Mouse (Mus musculus): ENCODE data around the gene Prom2. TPM values are rescaled to one million over a fixed set of nuclear protein-coding genes. Genes with fewer than 3 reads are reported as not detected.

The Prom2 gene
- total RNA-seq, 2 experiments from 2014 or later, result not detected

DNA sequence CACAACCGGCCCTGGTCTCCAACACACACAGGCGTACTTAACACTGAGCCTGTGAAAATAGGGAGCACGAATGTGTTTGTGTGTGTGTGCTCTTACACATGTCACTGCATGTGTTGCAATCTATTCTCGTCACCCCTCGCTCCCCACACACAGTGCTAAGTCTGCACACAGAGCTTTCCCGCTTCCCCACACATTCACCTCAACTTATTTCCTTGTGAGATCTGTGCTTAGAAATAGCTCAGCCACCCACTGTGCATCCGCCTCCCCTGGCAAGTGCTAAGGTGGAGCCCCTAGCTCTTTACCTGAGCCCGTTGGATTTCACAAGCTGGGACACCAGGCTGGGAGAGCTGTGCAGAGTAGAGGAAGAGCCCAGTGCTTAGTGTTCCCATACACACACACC lies 42.5 kb downstream of the Prom2 start:
- no peak for ATAC-seq (ENCODE audit: poor library complexity, severe bottlenecking)

DNA sequence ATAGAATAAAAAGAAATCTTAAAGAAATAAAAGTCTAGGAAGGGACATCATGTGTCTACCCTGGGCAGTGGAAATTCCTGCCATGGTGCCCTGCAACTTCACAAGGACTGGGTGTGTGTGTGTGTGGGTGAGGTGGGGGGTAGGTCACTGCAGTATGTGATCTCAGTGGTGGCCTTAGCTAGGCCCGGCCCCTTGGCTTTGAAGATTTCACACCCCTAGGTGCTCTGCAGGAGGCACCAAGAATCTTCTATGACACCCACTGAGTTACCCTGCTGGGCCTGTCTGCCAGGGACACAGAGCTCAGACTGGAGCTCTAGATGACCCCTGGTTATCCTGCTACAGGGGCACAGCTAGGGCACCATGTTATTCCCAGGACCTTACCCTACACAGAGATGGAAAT lies 44.9 kb downstream of the Prom2 start:
- ATAC-seq (ENCODE audit: poor library complexity, severe bottlenecking), result peak; percentile 39; the same call in 1 of the 2 replicates

DNA sequence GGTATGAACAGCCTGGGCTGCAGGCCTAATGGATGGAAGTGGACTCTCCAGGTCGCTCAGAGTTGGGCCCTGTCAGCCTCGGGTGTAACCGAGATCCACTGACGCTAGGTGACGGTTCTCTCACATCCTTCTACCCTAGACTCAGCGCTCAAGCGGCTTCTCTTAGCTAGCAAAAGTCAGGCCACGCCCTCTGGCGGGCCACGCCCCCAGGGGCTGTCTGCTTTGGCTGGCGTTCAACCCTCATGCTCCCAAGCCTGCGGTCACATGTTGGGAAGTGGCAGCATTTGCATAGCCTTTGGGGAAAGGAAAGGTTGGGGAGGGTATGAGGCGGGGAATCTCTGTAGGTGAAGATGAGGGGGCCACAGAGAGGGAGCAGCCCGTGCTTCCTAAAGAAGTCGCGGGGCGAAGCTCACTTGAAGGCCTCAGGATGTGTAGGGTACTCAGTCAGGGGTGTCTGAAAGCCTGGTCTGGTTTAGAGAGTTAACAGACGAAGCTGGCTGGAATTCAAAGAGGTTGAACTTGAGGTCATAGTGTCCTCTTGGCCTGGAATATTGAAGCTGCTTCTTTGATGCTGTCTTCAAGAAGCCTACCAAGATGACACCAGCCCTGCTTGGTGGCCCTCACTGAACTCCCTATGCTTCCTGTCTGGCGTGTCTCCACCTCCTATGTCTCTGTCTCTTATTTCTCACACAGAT lies 56.6 kb downstream of the Prom2 start:
- ATAC-seq (ENCODE audit: poor library complexity, severe bottlenecking), result peak; percentile 60

DNA sequence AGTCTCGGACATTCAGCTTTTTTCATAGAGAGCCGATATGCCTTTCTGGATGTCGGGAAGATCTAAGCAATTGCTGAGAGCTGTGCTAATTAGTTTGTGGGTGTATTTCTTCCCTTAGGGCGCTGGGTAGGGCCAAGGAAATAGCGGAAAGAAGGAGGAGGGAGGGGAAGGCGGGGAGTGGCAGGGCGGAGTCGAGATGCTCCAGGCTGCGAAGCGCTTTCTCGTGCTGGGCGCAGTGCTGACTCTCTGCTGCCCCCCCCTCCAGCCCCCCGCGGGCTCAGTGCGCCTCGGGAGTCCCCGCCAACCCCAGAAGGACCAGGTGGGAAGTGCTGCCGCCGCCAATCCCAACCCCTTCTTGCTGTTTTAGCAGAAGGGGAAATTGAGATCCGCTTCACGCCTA lies 58.3 kb downstream of the Prom2 start:
- ATAC-seq (ENCODE audit: poor library complexity, severe bottlenecking), result peak; percentile 44; the same call in 1 of the 2 replicates

DNA sequence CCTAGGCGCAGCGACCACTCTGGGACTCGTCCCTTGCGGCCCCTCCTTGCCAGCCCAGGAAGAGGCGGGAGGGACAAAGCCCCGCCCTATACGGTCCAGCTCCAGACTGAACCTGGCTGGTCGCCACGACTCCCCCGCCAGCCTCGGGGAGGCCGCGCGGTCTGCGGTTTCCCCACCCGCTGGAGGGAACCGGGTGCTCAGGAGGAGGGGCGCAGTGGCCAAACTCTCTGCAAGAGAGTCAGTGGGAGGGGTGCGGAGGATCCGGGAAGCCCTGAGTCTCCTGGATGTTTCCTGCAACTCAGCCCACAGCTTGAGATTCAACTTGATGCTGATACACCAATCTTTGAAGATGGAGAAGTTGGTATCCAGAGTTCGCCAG lies 58.7 kb downstream of the Prom2 start:
- peak; percentile 53 for ATAC-seq (ENCODE audit: poor library complexity, severe bottlenecking)

DNA sequence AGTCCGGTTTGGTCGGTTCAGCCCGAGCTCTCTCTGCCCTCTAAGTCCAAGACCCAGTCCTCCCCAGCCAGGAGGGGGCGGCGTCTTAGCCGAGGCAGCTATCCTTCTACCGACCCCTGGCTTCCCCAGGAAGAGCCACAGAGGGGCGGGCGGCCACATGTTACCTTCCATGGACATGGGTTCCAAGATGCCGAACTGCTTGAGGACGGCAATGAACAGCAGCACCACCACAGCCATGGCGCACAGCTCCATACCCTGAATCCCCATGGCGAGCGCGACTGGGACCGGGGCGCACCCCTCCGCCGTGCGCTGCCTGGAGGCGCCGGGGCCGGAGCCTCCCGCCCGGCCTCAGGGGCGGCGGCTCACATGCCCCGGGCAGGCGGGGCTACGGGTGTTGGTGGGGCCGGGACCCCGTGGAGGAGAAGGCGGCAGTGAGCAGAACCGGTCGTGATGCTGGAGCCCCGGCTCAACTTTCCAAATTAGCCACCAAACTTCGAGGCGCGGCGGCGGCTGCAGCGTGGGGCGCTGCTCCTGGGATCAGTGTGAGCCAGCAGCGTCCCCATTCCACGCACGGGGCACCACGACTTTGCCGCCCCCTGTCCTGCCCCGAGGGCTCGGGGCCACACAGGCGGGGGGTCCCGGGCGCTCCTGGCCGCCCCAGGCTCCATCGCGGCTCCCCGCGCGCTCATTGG lies 59.3 kb downstream of the Prom2 start:
- no peak for ATAC-seq (ENCODE audit: poor library complexity, severe bottlenecking)

DNA sequence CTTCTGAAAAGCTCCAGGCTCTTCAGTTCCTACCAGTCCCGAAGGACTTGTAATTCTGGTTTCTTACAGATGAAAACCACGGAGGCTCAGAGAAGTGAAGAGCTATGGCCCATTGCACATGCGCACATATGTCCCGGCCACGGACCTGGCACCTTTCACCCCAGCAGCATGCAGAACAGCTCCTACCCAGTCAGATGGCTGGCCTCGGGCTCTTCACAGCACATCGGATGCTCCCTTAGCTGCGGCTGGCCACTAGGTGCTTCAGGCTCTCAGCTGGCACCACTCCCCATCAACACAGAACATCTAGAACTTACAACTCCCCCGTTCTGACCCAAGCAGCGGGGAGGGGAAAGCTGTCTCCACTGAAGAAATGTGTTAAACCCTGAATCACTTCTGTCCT lies 61.5 kb downstream of the Prom2 start:
- ATAC-seq (ENCODE audit: poor library complexity, severe bottlenecking), result no peak

DNA sequence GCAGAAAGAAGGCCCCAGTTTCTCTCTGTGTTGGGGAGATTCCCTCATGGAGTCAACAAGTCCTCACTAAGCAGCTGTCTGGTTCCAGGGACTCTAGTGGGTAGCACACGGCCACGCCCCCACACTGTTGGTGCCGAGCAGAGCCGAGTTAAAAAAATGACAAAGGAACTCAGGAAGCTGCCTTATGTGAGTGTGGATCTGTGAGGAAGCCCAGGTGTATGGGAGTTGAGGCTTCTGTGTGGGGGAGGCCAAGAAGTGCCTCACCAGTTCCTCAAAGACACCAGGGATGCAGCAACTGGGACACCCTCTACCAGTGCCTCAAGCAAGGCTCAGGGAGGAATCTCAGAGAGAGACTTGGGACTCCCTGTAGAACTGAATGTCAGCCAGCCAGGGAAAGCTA lies 62.1 kb downstream of the Prom2 start:
- no peak for ATAC-seq (ENCODE audit: poor library complexity, severe bottlenecking)

Other genes starting within 250 kb of the Prom2 start
- 8.6 and 10.9 TPM in 2 replicates for gene Dusp2, start 205.3 kb downstream of the Prom2 start, total RNA-seq (2015)
- gene Dusp2, start 205.3 kb downstream of the Prom2 start, total RNA-seq (2017), result 10.1 and 10.9 TPM in 2 replicates
- 0.18 TPM in 1 of 2 replicates, not detected in the other for gene Astl, start 202.8 kb downstream of the Prom2 start, total RNA-seq (2015)
- 0.07 TPM in 1 of 2 replicates, not detected in the other for gene Astl, start 202.8 kb downstream of the Prom2 start, total RNA-seq (2017)
- gene Adra2b, start 178.3 kb downstream of the Prom2 start, total RNA-seq (2015), result not detected in 2 replicates
- gene Adra2b, start 178.3 kb downstream of the Prom2 start, total RNA-seq (2017), result not detected in 2 replicates
- not detected in 2 replicates for gene Gpat2, start 116.3 kb downstream of the Prom2 start, total RNA-seq (2015)
- not detected in 2 replicates for gene Gpat2, start 116.3 kb downstream of the Prom2 start, total RNA-seq (2017)
- gene Fahd2a, start 96.9 kb downstream of the Prom2 start, total RNA-seq (2015), result 9.9 and 16.8 TPM in 2 replicates
- 6.4 and 9.7 TPM in 2 replicates for gene Fahd2a, start 96.9 kb downstream of the Prom2 start, total RNA-seq (2017)
- 3.5 and 3.6 TPM in 2 replicates for gene Kcnip3, start 19.4 kb downstream of the Prom2 start, total RNA-seq (2015)
- gene Kcnip3, start 19.4 kb downstream of the Prom2 start, total RNA-seq (2017), result 0.62 and 2.2 TPM in 2 replicates
- 1.1 TPM in 2 replicates for gene Zfp661, start 45.6 kb upstream of the Prom2 start, total RNA-seq (2015)
- gene Zfp661, start 45.6 kb upstream of the Prom2 start, total RNA-seq (2017), result 1.1 and 2.1 TPM in 2 replicates
- 10.4 and 15.7 TPM in 2 replicates for gene Mrps5, start 45.8 kb upstream of the Prom2 start, total RNA-seq (2015)
- 34.3 and 42.3 TPM in 2 replicates for gene Mrps5, start 45.8 kb upstream of the Prom2 start, total RNA-seq (2017)
- gene Mal, start 115.2 kb upstream of the Prom2 start, total RNA-seq (2015), result 0.11 TPM in 1 of 2 replicates, not detected in the other
- gene Mal, start 115.2 kb upstream of the Prom2 start, total RNA-seq (2017), result not detected in 2 replicates
- not detected in 2 replicates for gene Mall, start 188.5 kb upstream of the Prom2 start, total RNA-seq (2015)
- not detected in 2 replicates for gene Mall, start 188.5 kb upstream of the Prom2 start, total RNA-seq (2017)
- gene Nphp1, start 247.4 kb upstream of the Prom2 start, total RNA-seq (2015), result 0.84 and 2.1 TPM in 2 replicates
- gene Nphp1, start 247.4 kb upstream of the Prom2 start, total RNA-seq (2017), result 0.24 and 1.7 TPM in 2 replicates

All from megakaryocyte, adult 5-6 weeks (primary cell).